Mouse (Mus musculus) hindbrain, embryonic 11.5 days (tissue): ENCODE data around the gene Rnf157. TPM values are rescaled to one million over a fixed set of nuclear protein-coding genes. Genes with fewer than 3 reads are reported as not detected.
A peak's percentile ranks its signal among the peaks of the same experiment; 100 is the strongest.

Source experiments
- ATAC-seq: fragments of 200-750 bp; cut with Nextera tagmentation; 2 replicates; pipeline ENCODE4 v1.8.0; 2017; ENCODE audit warnings: mild to moderate bottlenecking, moderate TSS enrichment, moderate library complexity; ENCODE audit not compliant: low FRiP score
- DNase-seq: peaks from one replicate; pipeline ENCODE4 v3.0.0-alpha.2; 2015; ENCODE audit warnings: low spot score
- H3K27ac ChIP-seq: fragments of 300-500 bp; sonication (generic); 2 replicates; pipeline ENCODE4 v1.5.1; 2014; ENCODE audit warnings: mild to moderate bottlenecking, low read depth, low read length
- H3K27me3 ChIP-seq: fragments of 300-500 bp; sonication (generic); 2 replicates; pipeline ENCODE4 v1.6.1; 2014; ENCODE audit warnings: mild to moderate bottlenecking, low read length, moderate library complexity, mixed read lengths; ENCODE audit not compliant: control insufficient read depth, insufficient read depth
- H3K36me3 ChIP-seq: fragments of 300-500 bp; sonication (generic); 2 replicates; pipeline ENCODE4 v1.6.1; 2014; ENCODE audit warnings: mild to moderate bottlenecking, low read length, moderate library complexity, mixed read lengths; ENCODE audit not compliant: control insufficient read depth, insufficient read depth
- H3K4me1 ChIP-seq: fragments of 300-500 bp; sonication (generic); replicated peaks from 2 replicates; pipeline ENCODE4 v1.6.1; 2014; ENCODE audit warnings: low read length, mixed read lengths; ENCODE audit not compliant: control insufficient read depth, insufficient read depth
- H3K4me2 ChIP-seq: fragments of 300-500 bp; sonication (generic); replicated peaks from 2 replicates; pipeline ENCODE4 v1.6.1; 2014; ENCODE audit warnings: mild to moderate bottlenecking, low read depth, low read length
- H3K4me3 ChIP-seq: fragments of 300-500 bp; sonication (generic); 2 replicates; pipeline ENCODE4 v1.5.1; 2014; ENCODE audit warnings: low read depth, low read length
- H3K9ac ChIP-seq: fragments of 300-500 bp; sonication (generic); 2 replicates; pipeline ENCODE4 v1.6.1; 2014; ENCODE audit warnings: low read depth, low read length
- H3K9me3 ChIP-seq: fragments of 300-500 bp; sonication (generic); 2 replicates; pipeline ENCODE4 v1.6.1; 2016; ENCODE audit warnings: low read length; ENCODE audit not compliant: control insufficient read depth
- WGBS: fragments of 180-500 bp; shearing (Covaris S2); extraction: QIAGEN DNeasy Blood & Tissue Kit; methylation state at CpG from one replicate; pipeline ENCODE4 v1.1.7; 2014; 5-methylcytosine and 5-hydroxymethylcytosine counted together
- polyA plus RNA-seq: library from polyadenylated mRNA; unstranded; fragments of >200 nt; fragmentation: Nextera tagmentation; extraction: Ambion mirVana; gene quantifications from 2 replicates; pipeline ENCODE4 v1.2.1, GENCODE M21; 2014

Rnf157 gene
- polyA plus RNA-seq, 1 experiment from 2014 or later, result 16.0 TPM

GRCm38 (mm10) chr11:116298221-116298620 lies 114.6 kb downstream of the Rnf157 start:
- H3K9ac ChIP-seq, result no peak overlapping the region
- H3K27ac ChIP-seq, result no peak overlapping the region
- H3K4me1 ChIP-seq, result no peaks in the 10 kb centered on the region
- 0 out of 2 replicates have a peak, but pooled peaks cover 4% of the 10 kb centered on the region for H3K36me3 ChIP-seq
- no peak for ATAC-seq
- H3K4me2 ChIP-seq, result no peak overlapping the region
- WGBS, result 92% methylated on average over 11 of the region's 11 CpGs
- no peaks in the 10 kb centered on the region for H3K9me3 ChIP-seq
- H3K4me3 ChIP-seq, result no peak overlapping the region
- DNase-seq, result no peak
- H3K27me3 ChIP-seq, result no peaks in the 10 kb centered on the region

GRCm38 (mm10) chr11:116297017-116297416 lies 115.8 kb downstream of the Rnf157 start:
- WGBS, result 76% methylated on average over 3 of the region's 3 CpGs
- DNase-seq (no peak), ATAC-seq (no peak)
- no peak overlapping the region for H3K9ac ChIP-seq
- no peaks in the 10 kb centered on the region for H3K9me3 ChIP-seq
- no peak overlapping the region for H3K4me2 ChIP-seq
- H3K27me3 ChIP-seq, result no peaks in the 10 kb centered on the region
- no peak overlapping the region for H3K4me3 ChIP-seq
- H3K4me1 ChIP-seq, result no peaks in the 10 kb centered on the region
- H3K36me3 ChIP-seq, result 0 out of 2 replicates have a peak, but pooled peaks cover 4% of the 10 kb centered on the region
- no peak overlapping the region for H3K27ac ChIP-seq

- Histone ChIP-seq H3K4me2 (no peak overlapping the region), H3K4me3 (no peak overlapping the region), H3K36me3 (0 out of 2 replicates have a peak, but pooled peaks cover 4% of the 10 kb centered on the region), H3K4me1 (no peaks in the 10 kb centered on the region), H3K9ac (no peak overlapping the region), H3K27me3 (no peaks in the 10 kb centered on the region), H3K9me3 (no peaks in the 10 kb centered on the region), H3K27ac (no peak overlapping the region)
- ATAC-seq (no peak), DNase-seq (no peak)
- 89% methylated on average over 8 of the region's 8 CpGs for WGBS
These were observed 116.6 kb downstream of the Rnf157 start for GRCm38 (mm10) chr11:116296191-116296734.

- Histone ChIP-seq H3K9ac (no peak overlapping the region), H3K9me3 (no peaks in the 10 kb centered on the region), H3K27me3 (no peaks in the 10 kb centered on the region), H3K36me3 (peaks cover 3% of the 10 kb centered on the region; the same call in 1 of the 2 replicates), H3K27ac (no peak overlapping the region), H3K4me2 (no peak overlapping the region), H3K4me1 (no peaks in the 10 kb centered on the region), H3K4me3 (no peak overlapping the region)
- 33% methylated on average over 5 of the region's 5 CpGs for WGBS
- ATAC-seq, result no peak
- peak; percentile 79 for DNase-seq
These were observed 118.5 kb downstream of the Rnf157 start for GRCm38 (mm10) chr11:116294319-116294718.

GRCm38 (mm10) chr11:116293538-116294137 lies 119.2 kb downstream of the Rnf157 start:
- Histone ChIP-seq H3K4me3 (no peak overlapping the region), H3K4me1 (no peaks in the 10 kb centered on the region), H3K9ac (no peak overlapping the region; the same call in 1 of the 2 replicates), H3K9me3 (no peaks in the 10 kb centered on the region), H3K4me2 (no peak overlapping the region), H3K27ac (no peak overlapping the region), H3K27me3 (no peaks in the 10 kb centered on the region), H3K36me3 (peaks cover 3% of the 10 kb centered on the region; the same call in 1 of the 2 replicates)
- DNase-seq, result no peak
- 85% methylated on average over 10 of the region's 12 CpGs for WGBS
- no peak for ATAC-seq

GRCm38 (mm10) chr11:116292401-116292800 lies 120.4 kb downstream of the Rnf157 start:
- no peak overlapping the region for H3K4me2 ChIP-seq
- H3K27ac ChIP-seq, result no peak overlapping the region
- no peak overlapping the region for H3K4me3 ChIP-seq
- 93% methylated on average over 13 of the region's 13 CpGs for WGBS
- no peaks in the 10 kb centered on the region for H3K27me3 ChIP-seq
- H3K9me3 ChIP-seq, result no peaks in the 10 kb centered on the region
- no peak overlapping the region for H3K9ac ChIP-seq
- ATAC-seq (no peak), DNase-seq (no peak)
- H3K4me1 ChIP-seq, result no peaks in the 10 kb centered on the region
- peaks cover 8% of the 10 kb centered on the region; the same call in 1 of the 2 replicates for H3K36me3 ChIP-seq

GRCm38 (mm10) chr11:116290556-116290955 lies 122.3 kb downstream of the Rnf157 start:
- ATAC-seq (no peak), DNase-seq (no peak)
- no peaks in the 10 kb centered on the region for H3K27me3 ChIP-seq
- no peak overlapping the region for H3K27ac ChIP-seq
- no peak overlapping the region for H3K4me2 ChIP-seq
- no peak overlapping the region for H3K9ac ChIP-seq
- no peaks in the 10 kb centered on the region for H3K4me1 ChIP-seq
- 84% methylated on average over 8 of the region's 8 CpGs for WGBS
- no peak overlapping the region for H3K4me3 ChIP-seq
- H3K9me3 ChIP-seq, result no peaks in the 10 kb centered on the region
- H3K36me3 ChIP-seq, result peaks cover 8% of the 10 kb centered on the region; the same call in 1 of the 2 replicates

GRCm38 (mm10) chr11:116287351-116287750 lies 125.5 kb downstream of the Rnf157 start:
- Histone ChIP-seq H3K9ac (no peak overlapping the region), H3K27me3 (peaks cover 28% of the 10 kb centered on the region), H3K4me1 (no peaks in the 10 kb centered on the region), H3K4me2 (no peak overlapping the region), H3K4me3 (no peak overlapping the region), H3K27ac (no peak overlapping the region), H3K9me3 (no peaks in the 10 kb centered on the region), H3K36me3 (peaks cover 8% of the 10 kb centered on the region; the same call in 1 of the 2 replicates)
- no peak for DNase-seq
- no peak for ATAC-seq
- WGBS, result 73% methylated on average over 5 of the region's 5 CpGs
